Mouse (Mus musculus): ENCODE results near the gene Cox6a1.

The Cox6a1 gene

GRCm38 (mm10) chr5:115300792-115301614 lies 47.8 kb downstream of the Cox6a1 start, which contains the start of gene Dynll1:
Dynll1 (minus strand) TSS chr5:115300999.
- DNase-seq (ENCODE audit: low read depth, low spot score) = peak; percentile 99

GRCm38 (mm10) chr5:115300035-115300744 lies 48.6 kb downstream of the Cox6a1 start:
- no peak for DNase-seq (ENCODE audit: low read depth, low spot score)

GRCm38 (mm10) chr5:115296347-115296746 lies 52.4 kb downstream of the Cox6a1 start:
- no peak for DNase-seq (ENCODE audit: low read depth, low spot score)
